Mouse (Mus musculus) midbrain, embryonic 14.5 days (tissue): ENCODE measurements around the gene Rhox7a. TPM values are rescaled to one million over a fixed set of nuclear protein-coding genes. Genes with fewer than 3 reads are reported as not detected.
"Not testable (repeated sequence)": the region's sequence is repeated elsewhere in the genome, so short reads cannot be mapped to it uniquely, and the experiment has no call there.

Experiments used
- ATAC-seq: fragments of 200-750 bp; cut with Nextera tagmentation; 2 replicates; pipeline ENCODE4 v1.8.0; 2017; ENCODE audit warnings: moderate number of reproducible peaks, moderate library complexity; ENCODE audit not compliant: low FRiP score, low TSS enrichment
- DNase-seq: peaks from one replicate; pipeline ENCODE4 v3.0.0-alpha.2; 2015
- H3K27ac ChIP-seq: fragments of 300-500 bp; sonication (generic); replicated peaks from 2 replicates; pipeline ENCODE4 v1.5.1; 2014; ENCODE audit warnings: mild to moderate bottlenecking, low read depth, low read length, moderate library complexity
- H3K27me3 ChIP-seq: fragments of 300-500 bp; sonication (generic); 2 replicates; pipeline ENCODE4 v1.6.1; 2014; ENCODE audit warnings: low read length, control low read depth, mixed read lengths; ENCODE audit not compliant: control insufficient read depth, insufficient read depth
- H3K36me3 ChIP-seq: fragments of 300-500 bp; sonication (generic); 2 replicates; pipeline ENCODE4 v1.6.1; 2014; ENCODE audit warnings: low read length, control low read depth; ENCODE audit not compliant: control insufficient read depth, insufficient read depth
- H3K4me1 ChIP-seq: fragments of 300-500 bp; sonication (generic); 2 replicates; pipeline ENCODE4 v1.6.1; 2014; ENCODE audit warnings: mild to moderate bottlenecking, antibody characterized with exemption, low read length, control low read depth; ENCODE audit not compliant: control insufficient read depth, insufficient read depth
- H3K4me2 ChIP-seq: fragments of 300-500 bp; sonication (generic); 2 replicates; pipeline ENCODE4 v1.6.1; 2014; ENCODE audit warnings: mild to moderate bottlenecking, low read length, moderate library complexity
- H3K4me3 ChIP-seq: fragments of 300-500 bp; sonication (generic); replicated peaks from 2 replicates; pipeline ENCODE4 v1.5.1; 2014; ENCODE audit warnings: low read depth, low read length
- H3K9ac ChIP-seq: fragments of 300-500 bp; sonication (generic); replicated peaks from 2 replicates; pipeline ENCODE4 v1.6.1; 2014; ENCODE audit warnings: mild to moderate bottlenecking, low read length, moderate library complexity
- H3K9me3 ChIP-seq: fragments of 300-500 bp; sonication (generic); 2 replicates; pipeline ENCODE4 v1.6.1; 2016; ENCODE audit warnings: low read length, control low read depth, mixed read lengths; ENCODE audit not compliant: control insufficient read depth
- WGBS: fragments of 180-500 bp; shearing (Covaris S2); extraction: QIAGEN DNeasy Blood & Tissue Kit; methylation state at CpG from one replicate; pipeline ENCODE4 v1.1.7; 2014; 5-methylcytosine and 5-hydroxymethylcytosine counted together
- polyA plus RNA-seq: library from polyadenylated mRNA; unstranded; fragments of >200 nt; fragmentation: Nextera tagmentation; extraction: Ambion mirVana; gene quantifications from 2 replicates; pipeline ENCODE4 v1.2.1, GENCODE M21; 2014

The Rhox7a gene
- polyA plus RNA-seq: not detected in 2 replicates

DNA sequence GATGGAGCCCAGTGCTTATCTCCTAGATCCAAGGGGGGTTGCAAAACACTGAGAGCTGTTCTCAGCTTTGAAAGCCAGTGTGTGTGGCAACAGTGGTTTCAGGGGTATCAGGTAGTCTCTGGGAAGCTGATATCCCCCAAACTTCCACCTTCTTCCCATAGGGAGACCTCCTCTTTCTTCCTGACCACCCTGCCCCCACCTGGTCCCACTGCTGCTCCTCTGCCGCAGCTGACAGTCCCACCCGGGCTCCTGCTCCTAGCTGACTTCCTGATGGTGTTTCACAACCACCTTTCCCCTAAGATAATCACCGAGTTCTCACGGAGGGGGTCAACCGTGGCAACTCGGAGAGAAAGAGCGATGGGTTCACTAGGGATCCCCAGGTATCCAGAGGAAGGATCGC lies at the start of gene Rhox7a:
TSS of gene Rhox7a (plus strand) at position 301 of the 400 bp plus-strand sequence.
- H3K27me3 ChIP-seq, H3K9me3 ChIP-seq, H3K4me2 ChIP-seq, H3K9ac ChIP-seq, ATAC-seq, H3K4me1 ChIP-seq, DNase-seq, H3K4me3 ChIP-seq, H3K27ac ChIP-seq, H3K36me3 ChIP-seq: not testable (repeated sequence)
- WGBS: 84% methylated on average over 8 of the region's 8 CpGs

DNA sequence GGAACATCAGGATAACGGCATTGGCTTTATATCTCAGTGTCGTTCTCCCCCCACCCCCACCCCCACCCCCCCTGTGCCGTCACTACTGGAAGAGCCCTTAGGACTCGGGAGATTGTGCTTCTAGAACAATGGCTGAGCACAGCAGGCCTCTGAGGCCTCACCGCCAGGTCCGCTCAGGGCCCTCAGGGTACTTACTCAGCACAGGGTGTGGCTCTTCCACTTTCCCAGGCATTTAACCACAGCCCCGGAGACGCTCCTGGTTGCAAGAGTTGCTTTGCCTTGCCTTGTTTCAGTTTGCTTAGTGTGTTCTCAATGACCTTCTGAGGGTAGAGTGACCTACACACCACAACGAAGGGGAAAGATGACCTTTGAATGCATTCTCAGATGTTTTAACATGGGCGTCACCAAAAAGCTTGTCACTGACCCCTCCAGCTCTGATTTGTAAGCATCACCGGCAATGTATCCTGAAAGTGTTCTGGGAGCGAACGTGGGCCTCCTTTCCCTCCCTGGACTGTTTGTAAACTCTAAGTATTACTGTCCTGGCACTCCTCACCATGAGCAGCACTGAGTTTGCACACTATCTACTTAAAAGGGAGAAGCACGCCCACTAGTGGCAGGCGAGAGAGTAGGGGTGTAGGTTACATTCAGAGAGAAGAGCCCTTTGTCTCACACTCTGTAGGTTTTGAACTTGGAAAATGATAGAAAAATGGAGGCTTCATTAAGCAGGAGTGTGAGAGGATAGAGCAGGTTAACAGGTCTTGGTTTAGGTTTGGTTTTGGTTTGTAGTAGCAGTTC lies 24.0 kb upstream of the Rhox7a start:
- H3K9me3 ChIP-seq: no peaks in the 10 kb centered on the region
- no peaks in the 10 kb centered on the region for H3K27me3 ChIP-seq
- no peak overlapping the region for H3K4me3 ChIP-seq
- WGBS: 82% methylated on average over 15 of the region's 15 CpGs
- H3K4me2 ChIP-seq: no peak overlapping the region
- ATAC-seq: no peak
- H3K36me3 ChIP-seq: no peaks in the 10 kb centered on the region
- no peak overlapping the region for H3K9ac ChIP-seq
- H3K4me1 ChIP-seq: no peaks in the 10 kb centered on the region
- no peak overlapping the region for H3K27ac ChIP-seq
- no peak for DNase-seq

DNA sequence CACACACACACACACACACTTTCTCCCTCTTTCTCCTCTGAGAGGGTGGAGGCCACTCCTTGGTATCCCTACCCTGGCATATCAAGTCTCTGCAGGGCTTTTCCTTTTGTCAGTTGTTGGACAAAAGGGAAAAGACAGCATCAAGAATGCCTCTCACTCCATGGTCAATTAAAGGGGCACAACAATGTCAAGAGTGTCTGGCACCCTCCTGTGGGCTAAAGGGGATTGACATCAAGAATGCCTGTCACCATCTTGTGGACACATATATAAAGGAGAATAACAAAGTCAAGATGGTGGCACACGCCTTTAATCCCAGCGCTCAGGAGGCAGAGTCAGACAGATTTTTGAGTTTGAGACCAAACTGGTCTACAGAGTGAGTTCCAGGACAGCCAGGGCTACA lies 22.1 kb upstream of the Rhox7a start:
- no peaks in the 10 kb centered on the region for H3K27me3 ChIP-seq
- no peaks in the 10 kb centered on the region for H3K9me3 ChIP-seq
- H3K4me1 ChIP-seq: no peaks in the 10 kb centered on the region
- no peak overlapping the region for H3K9ac ChIP-seq
- DNase-seq (no peak), ATAC-seq (no peak)
- no peak overlapping the region for H3K27ac ChIP-seq
- H3K4me2 ChIP-seq: no peak overlapping the region
- no peak overlapping the region for H3K4me3 ChIP-seq
- H3K36me3 ChIP-seq: no peaks in the 10 kb centered on the region
- 65% methylated on average over 2 of the region's 2 CpGs for WGBS

DNA sequence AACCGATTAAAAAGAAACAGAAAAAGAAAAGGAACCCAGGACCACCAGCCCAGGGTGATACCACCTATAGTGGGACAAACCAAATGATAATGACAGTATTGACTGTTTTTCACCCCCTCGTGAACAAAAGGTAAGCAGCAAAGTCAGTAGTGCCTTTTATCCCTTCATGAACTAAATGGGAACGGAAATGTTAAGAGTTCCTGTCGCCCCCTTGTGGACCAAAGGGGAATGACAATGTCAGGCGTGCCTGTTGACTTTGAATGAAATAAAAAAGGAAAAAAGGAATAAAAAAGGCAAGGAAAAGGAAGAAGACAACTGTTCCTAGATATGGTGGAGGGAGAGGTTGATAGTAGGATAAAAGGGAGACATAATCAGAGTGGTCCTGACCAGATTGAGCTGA lies 20.3 kb upstream of the Rhox7a start:
- WGBS: 33% methylated on average over 5 of the region's 5 CpGs
- DNase-seq: peak; percentile 17
- H3K9me3 ChIP-seq: no peaks in the 10 kb centered on the region
- H3K4me2 ChIP-seq: no peak overlapping the region
- H3K9ac ChIP-seq: no peak overlapping the region
- no peak overlapping the region for H3K4me3 ChIP-seq
- H3K27me3 ChIP-seq: no peaks in the 10 kb centered on the region
- H3K27ac ChIP-seq: no peak overlapping the region
- H3K4me1 ChIP-seq: no peaks in the 10 kb centered on the region
- no peaks in the 10 kb centered on the region for H3K36me3 ChIP-seq
- no peak for ATAC-seq

DNA sequence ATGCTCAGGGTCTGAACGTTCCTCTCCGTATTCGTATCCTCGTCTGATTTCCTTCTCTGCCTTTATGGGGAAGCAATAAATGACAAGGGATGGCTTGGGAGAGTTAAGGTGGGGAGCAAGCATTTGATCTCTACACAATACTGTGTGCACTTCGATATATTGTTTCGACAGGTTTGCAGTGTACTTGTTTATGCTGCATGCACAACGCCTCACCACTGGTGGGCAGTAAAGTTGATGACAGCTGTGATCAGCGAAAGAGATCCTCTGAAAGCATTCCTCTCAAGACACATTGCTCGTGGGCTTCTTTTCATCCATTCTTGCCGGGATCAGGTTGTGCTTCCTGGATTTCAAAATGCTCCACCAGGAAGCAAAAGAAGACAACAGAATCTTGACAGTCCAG lies 15.8 kb upstream of the Rhox7a start:
- DNase-seq: peak; percentile 18

DNA sequence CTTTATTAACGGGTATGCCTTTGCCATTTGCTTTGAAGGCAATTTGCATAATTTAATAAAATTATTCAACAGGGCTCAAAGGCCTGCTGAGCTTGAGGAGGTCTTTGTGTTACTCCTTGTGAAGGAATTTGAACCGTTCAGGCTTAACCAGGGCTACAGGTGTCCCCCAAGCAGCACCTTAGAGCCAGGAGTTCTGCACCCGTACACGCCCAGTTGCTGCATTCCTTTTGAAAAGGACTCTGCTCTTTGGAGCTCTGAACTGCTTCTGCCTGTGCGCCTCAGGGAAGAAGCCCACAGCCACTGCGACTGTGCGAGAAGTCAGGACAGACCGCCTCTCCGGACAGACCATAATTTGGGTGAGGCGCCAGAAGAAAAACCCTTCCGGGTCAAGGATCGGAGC lies 4.9 kb upstream of the Rhox7a start, which contains the start of gene Rhox6:
TSS of gene Rhox6 (plus strand) at position 301 of the 400 bp plus-strand sequence.
- H3K9me3 ChIP-seq, H3K4me1 ChIP-seq: not testable (repeated sequence)
- WGBS: 84% methylated on average over 4 of the region's 12 CpGs

More for the DNA sequence above, 15.8 kb upstream of the Rhox7a start:
- Histone ChIP-seq H3K4me3 (no peak overlapping the region), H3K4me2 (no peak overlapping the region), H3K4me1 (no peaks in the 10 kb centered on the region), H3K9ac (no peak overlapping the region), H3K36me3 (no peaks in the 10 kb centered on the region), H3K27ac (no peak overlapping the region), H3K27me3 (no peaks in the 10 kb centered on the region), H3K9me3 (0 out of 2 replicates have a peak, but pooled peaks cover 2% of the 10 kb centered on the region)
- ATAC-seq: no peak
- 70% methylated on average over 10 of the region's 10 CpGs for WGBS

DNA sequence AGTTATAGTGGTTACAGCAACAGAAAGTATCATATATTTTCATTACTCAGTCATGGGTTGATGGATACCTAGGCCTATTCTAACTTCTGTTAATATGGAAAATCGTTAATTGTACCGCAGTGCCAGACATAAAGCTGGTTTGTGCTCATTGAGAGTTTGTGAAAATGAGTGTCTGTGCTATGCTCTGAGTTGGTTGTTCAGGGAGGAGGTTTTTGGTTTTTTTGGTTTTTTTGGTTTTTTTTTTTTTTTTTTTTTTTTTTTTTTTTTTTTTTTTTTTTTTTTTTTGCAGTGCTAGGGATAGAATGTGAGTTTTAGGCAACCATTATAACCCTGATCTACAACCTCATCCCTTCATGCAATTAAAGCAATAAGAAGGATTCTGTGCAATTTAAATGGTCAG lies 40.2 kb downstream of the Rhox7a start:
- WGBS: 98% methylated on average over 2 of the region's 2 CpGs
- Histone ChIP-seq H3K9me3 (no peaks in the 10 kb centered on the region), H3K27ac (no peak overlapping the region), H3K9ac (no peak overlapping the region), H3K4me3 (no peak overlapping the region), H3K4me2 (no peak overlapping the region), H3K27me3 (no peaks in the 10 kb centered on the region), H3K36me3 (no peaks in the 10 kb centered on the region), H3K4me1 (no peaks in the 10 kb centered on the region)
- ATAC-seq (no peak), DNase-seq (no peak)

More for the DNA sequence above, 4.9 kb upstream of the Rhox7a start, which contains the start of gene Rhox6:
- not testable (repeated sequence) for H3K9ac ChIP-seq, H3K27me3 ChIP-seq, DNase-seq, H3K4me2 ChIP-seq, H3K4me3 ChIP-seq, ATAC-seq, H3K27ac ChIP-seq, H3K36me3 ChIP-seq

DNA sequence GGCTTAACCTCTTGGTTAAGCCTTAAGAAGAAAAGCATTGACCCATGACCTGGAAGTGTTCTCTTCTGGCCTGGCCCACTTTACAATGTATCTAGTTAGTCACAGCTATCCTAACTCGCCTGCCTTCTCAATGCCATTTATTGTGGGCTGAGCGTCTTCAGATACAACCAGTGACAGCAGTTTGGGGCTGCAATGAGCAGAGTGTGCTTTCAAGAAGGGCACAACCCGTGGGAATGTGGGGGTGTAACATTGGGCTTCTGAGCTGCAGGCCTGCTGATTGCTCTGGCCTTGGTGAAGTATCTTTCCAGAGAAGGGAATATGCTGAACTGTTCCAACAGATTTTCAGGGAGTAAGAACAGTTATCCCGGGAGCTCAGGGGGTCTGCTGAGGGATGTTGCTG lies 47.4 kb downstream of the Rhox7a start, which contains the start of gene Rhox8:
TSS of gene Rhox8 (minus strand) at position 101 of the 400 bp plus-strand sequence.
- no peak within 1 kb of the TSS for H3K4me3 ChIP-seq
- H3K4me2 ChIP-seq: no peak within 1 kb of the TSS
- no peak within 1 kb of the TSS for H3K9ac ChIP-seq
- H3K27me3 ChIP-seq: no peaks in the 10 kb centered on the region
- 73% methylated on average over 4 of the region's 4 CpGs for WGBS
- H3K36me3 ChIP-seq: no peaks in the 10 kb centered on the region
- H3K27ac ChIP-seq: no peak within 1 kb of the TSS
- no peak for DNase-seq
- no peaks in the 10 kb centered on the region for H3K9me3 ChIP-seq
- H3K4me1 ChIP-seq: no peaks in the 10 kb centered on the region
- ATAC-seq: no peak
